Comparison of ENCODE assay signal across 9 mouse cellular contexts in the genomic region with DNA sequence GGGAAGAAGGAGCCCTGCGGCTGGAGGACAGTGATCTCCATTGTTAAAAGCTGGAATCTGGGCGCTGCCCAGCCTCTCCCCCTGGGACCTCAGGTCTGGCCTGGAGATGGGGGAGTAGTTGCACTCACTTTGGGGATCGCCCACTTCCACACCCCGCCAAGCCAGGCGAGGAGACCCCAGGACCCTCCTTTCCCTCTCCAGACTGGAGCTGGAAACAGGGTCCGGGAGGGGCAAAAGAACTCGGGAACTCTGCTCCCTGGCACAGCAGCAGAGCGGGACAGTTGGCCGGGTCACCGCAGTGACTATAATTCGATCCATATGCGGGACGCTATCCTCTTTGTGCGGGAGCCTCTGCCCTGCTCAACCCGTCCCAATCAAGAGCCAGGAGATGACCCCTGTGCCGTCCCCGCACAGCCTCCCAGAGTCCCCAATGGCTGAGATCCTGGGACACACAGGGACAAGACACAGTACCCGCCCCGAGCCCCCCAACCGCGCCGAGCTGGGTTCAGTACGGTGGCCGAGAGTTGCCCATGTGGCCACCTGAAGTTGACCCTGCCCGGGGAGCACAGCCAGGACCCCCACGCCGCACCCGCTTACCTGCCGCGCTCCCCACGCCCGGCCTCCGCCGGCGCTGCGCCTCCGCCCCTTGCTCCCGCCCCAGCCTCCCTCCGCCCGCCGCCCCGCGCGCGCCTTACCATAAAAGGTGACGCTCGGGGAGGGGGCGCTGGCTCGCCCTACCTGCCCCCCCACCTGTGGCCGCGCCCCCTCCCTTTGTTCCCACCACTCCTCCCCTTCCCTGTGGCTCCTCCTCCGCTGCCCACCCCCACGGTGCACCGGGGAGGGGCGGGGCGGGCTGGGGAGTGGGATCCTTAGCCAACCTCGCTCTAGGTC. TPM values are rescaled to one million over a fixed set of nuclear protein-coding genes. Genes with fewer than 3 reads are reported as not detected.
A peak's percentile ranks its signal among the peaks of the same experiment; 100 is the strongest.
DNase-seq lines count a peak whose midpoint lies in the region; ATAC-seq and TF ChIP-seq lines count a peak whose summit lies in the region.
"Had no signal": no experiment of that assay in that cellular context is flagged by ENCODE, and none has a peak within 500 bp of the region (broad histone marks: within the 10 kb centered on the region; RNA-seq: fewer than 3 reads in every experiment).

No protein-coding gene starts in this region.

- peak overlapping the region; percentile 43 for H3K4me3 ChIP-seq in left cerebral cortex, adult 2 months
- peak overlapping the region; percentile 11; the same call in 1 of the 2 replicates for H3K4me3 ChIP-seq in cortical plate, adult 2 months (ENCODE audit: insufficient read depth, low read length)
- peak overlapping the region; percentile 44 for H3K4me3 ChIP-seq in liver, embryonic 12.5 days
- H3K4me3 ChIP-seq in small intestine, adult 2 months (ENCODE audit: low read depth, low read length): peak overlapping the region; percentile 79

- no peaks in the 10 kb centered on the region for H3K4me1 ChIP-seq in cortical plate, adult 2 months (ENCODE audit: control insufficient read depth, insufficient read depth, low read length)
- H3K4me1 ChIP-seq in liver, embryonic 12.5 days: peaks cover 15% of the 10 kb centered on the region
- peaks cover 26% of the 10 kb centered on the region for H3K4me1 ChIP-seq in small intestine, adult 2 months (ENCODE audit: control insufficient read depth, insufficient read depth, insufficient read length, low read length)

- no peak for ATAC-seq in liver, embryonic 12.5 days

- intact Hi-C loops in left cerebral cortex, adult 2 months (cut with DNase I): no loop called here
- intact Hi-C loops in left cerebral cortex, postnatal 14 days (cut with DNase I): no loop called here
- intact Hi-C loops in heart, postnatal 14 days (cut with DNase I): no loop called here

- 2% methylated on average over 47 of the region's 57 CpGs for WGBS in liver, embryonic 12.5 days (ENCODE audit: insufficient replicate concordance)
- WGBS in small intestine, adult 2 months: 2% methylated on average over 51 of the region's 57 CpGs

- no peak for DNase-seq in left cerebral cortex, adult 2 months (ENCODE audit: extremely low spot score in 1 of 2, low spot score in 2 of 2)
- no peak for DNase-seq in left cerebral cortex, postnatal 14 days (ENCODE audit: low spot score in 2 of 2)
- peak; percentile 59 for DNase-seq in heart, postnatal 14 days
- no peak for DNase-seq in spleen, postnatal 10 days (ENCODE audit: low spot score in 2 of 2)
- no peak for DNase-seq in frontal cortex, postnatal 14 days (ENCODE audit: low spot score in 2 of 2)

- H3K36me3 ChIP-seq in liver, embryonic 12.5 days: no peaks in the 10 kb centered on the region
- peaks cover 10% of the 10 kb centered on the region for H3K36me3 ChIP-seq in small intestine, adult 2 months (ENCODE audit: control insufficient read depth, insufficient read depth, low read length)

- H3K27ac ChIP-seq in left cerebral cortex, adult 2 months: no peak overlapping the region
- no peak overlapping the region for H3K27ac ChIP-seq in cortical plate, adult 2 months (ENCODE audit: insufficient read depth, low read length)
- H3K27ac ChIP-seq in liver, embryonic 12.5 days: 0 out of 2 replicates have a peak overlapping the region, but pooled peaks have one; percentile 4
- H3K27ac ChIP-seq in small intestine, adult 2 months (ENCODE audit: insufficient read depth, low read depth, low read length): peak overlapping the region; percentile 79

- peak overlapping the region; percentile 63 for H3K4me2 ChIP-seq in liver, embryonic 12.5 days

- no peak for TF ChIP-seq POLR2A in cortical plate, adult 2 months (IDR thresholded peaks at IDR 0.05; ENCODE audit: extremely low read depth, insufficient read depth, low read length)
- TF ChIP-seq POLR2A in small intestine, adult 2 months (IDR thresholded peaks at IDR 0.05; ENCODE audit: low read depth, low read length): no peak

- no peaks in the 10 kb centered on the region for H3K9me3 ChIP-seq in liver, embryonic 12.5 days (replicated peaks)

- peak overlapping the region; percentile 28; the same call in 1 of the 2 replicates for H3K9ac ChIP-seq in liver, embryonic 12.5 days

- H3K27me3 ChIP-seq in liver, embryonic 12.5 days (replicated peaks): peaks cover 72% of the 10 kb centered on the region
- no peaks in the 10 kb centered on the region for H3K27me3 ChIP-seq in small intestine, adult 2 months (ENCODE audit: control insufficient read depth, insufficient read depth, low read length)

- no peak for TF ChIP-seq CTCF in left cerebral cortex, adult 2 months (IDR thresholded peaks at IDR 0.05)
- no peak for TF ChIP-seq CTCF in cortical plate, adult 2 months (IDR thresholded peaks at IDR 0.05; ENCODE audit: extremely low read depth, insufficient read depth, low read length)
- no peak for TF ChIP-seq CTCF in small intestine, adult 2 months (IDR thresholded peaks at IDR 0.05; ENCODE audit: extremely low read depth, insufficient read length, insufficient replicate concordance, low read depth, low read length)

RNA-seq across cellular contexts. Expression of a gene that starts 6.4 kb away (rescaled TPM):
- 1 to 10 TPM in 1 of 2 experiments, under 1 TPM in 1; 0.75 to 1.1 TPM for total RNA-seq in left cerebral cortex, adult 2 months (2021)
- 1 to 10 TPM; 1.2 to 1.3 TPM for total RNA-seq in left cerebral cortex, postnatal 14 days (2021)
- polyA plus RNA-seq in cortical plate, adult 2 months (2012; rRNA removed): 1.0 and 1.3 TPM in 2 replicates
- total RNA-seq in heart, postnatal 14 days (2021): 100 to 1,000 TPM; 299 to 338 TPM
- polyA plus RNA-seq in liver, embryonic 12.5 days (2016; fragmentation: Nextera tagmentation; extraction: Ambion mirVana): 4.0 and 5.3 TPM in 2 replicates
- polyA plus RNA-seq in small intestine, adult 2 months (2012; rRNA removed): 55.3 and 108 TPM in 2 replicates

RNA-seq across cellular contexts. Expression of a gene that starts 18.9 kb away (rescaled TPM):
- 1 to 10 TPM in 1 of 2 experiments, under 1 TPM in 1; 0.30 to 1.1 TPM for total RNA-seq in left cerebral cortex, adult 2 months (2021)
- total RNA-seq in left cerebral cortex, postnatal 14 days (2021): under 1 TPM; 0.76 to 0.97 TPM
- 0.40 and 0.68 TPM in 2 replicates for polyA plus RNA-seq in cortical plate, adult 2 months (2012; rRNA removed)
- 10 to 100 TPM; 30.1 to 35.4 TPM for total RNA-seq in heart, postnatal 14 days (2021)
- polyA plus RNA-seq in liver, embryonic 12.5 days (2016; fragmentation: Nextera tagmentation; extraction: Ambion mirVana): 3.2 and 3.6 TPM in 2 replicates
- polyA plus RNA-seq in small intestine, adult 2 months (2012; rRNA removed): 46.5 and 61.9 TPM in 2 replicates
- total RNA-seq: neutrophil, adult 5-6 weeks had no signal

RNA-seq across cellular contexts. Expression of a gene that starts 24.1 kb away (rescaled TPM):
- 1 to 10 TPM; 3.2 TPM for total RNA-seq in left cerebral cortex, adult 2 months (2021)
- 1 to 10 TPM; 2.7 to 2.9 TPM for total RNA-seq in left cerebral cortex, postnatal 14 days (2021)
- polyA plus RNA-seq in cortical plate, adult 2 months (2012; rRNA removed): 6.5 and 6.7 TPM in 2 replicates
- total RNA-seq in heart, postnatal 14 days (2021): 100 to 1,000 TPM; 121 TPM
- polyA plus RNA-seq in liver, embryonic 12.5 days (2016; fragmentation: Nextera tagmentation; extraction: Ambion mirVana): not detected in 2 replicates
- 11.2 and 25.3 TPM in 2 replicates for polyA plus RNA-seq in small intestine, adult 2 months (2012; rRNA removed)

Comparison
In these comparisons a context has a peak if more than half of its experiments do, and no peak if none do; other contexts are left out.
1. DNase-seq: peak in heart, postnatal 14 days (2 of 2); none in left cerebral cortex, adult 2 months (0 of 2), left cerebral cortex, postnatal 14 days (0 of 2), spleen, postnatal 10 days (0 of 2) and frontal cortex, postnatal 14 days (0 of 2).
2. H3K27ac ChIP-seq: peak in liver, embryonic 12.5 days (single experiment) and small intestine, adult 2 months (single experiment); none in left cerebral cortex, adult 2 months (single experiment) and cortical plate, adult 2 months (single experiment).
3. H3K4me3 ChIP-seq: peak in every context shown above with its lines; median percentile 79 in small intestine, adult 2 months; 44 in liver, embryonic 12.5 days; 43 in left cerebral cortex, adult 2 months; 11 in cortical plate, adult 2 months.
4. RNA of a gene that starts 6.4 kb away (total RNA-seq): 299 to 338 TPM in heart, postnatal 14 days; 1.2 to 1.3 TPM in left cerebral cortex, postnatal 14 days and 0.75 to 1.1 TPM in left cerebral cortex, adult 2 months; every median in the first group is over 100 times any median in the second.
5. RNA of a gene that starts 18.9 kb away (total RNA-seq): 30.1 to 35.4 TPM in heart, postnatal 14 days; 0.30 to 1.1 TPM in left cerebral cortex, adult 2 months and 0.76 to 0.97 TPM in left cerebral cortex, postnatal 14 days; every median in the first group is over 10 times any median in the second.
6. RNA of a gene that starts 24.1 kb away (total RNA-seq): 121 TPM in heart, postnatal 14 days; 3.2 TPM in left cerebral cortex, adult 2 months and 2.7 to 2.9 TPM in left cerebral cortex, postnatal 14 days; every median in the first group is over 10 times any median in the second.